Mouse (Mus musculus) CD4-positive naive resting alpha-beta T cell, adult 76 days (primary cell): Measurements from ENCODE around the gene Gm20918. TPM values are rescaled to one million over a fixed set of nuclear protein-coding genes. Genes with fewer than 3 reads are reported as not detected.

ENCODE experiments used
- total RNA-seq: library from RNA; stranded (reverse); gene quantifications from one replicate; pipeline ENCODE4 v1.2.4, GENCODE M21; 2023

Gene Gm20918
- total RNA-seq = not detected

GRCm38 (mm10) chrY:5043637-5044036 lies at the start of gene Gm20918:
Gene Gm20918, plus strand, starts transcription at chrY:5043937.

Other genes with a start within 250 kb of the Gm20918 start
- gene Gm21820, start 205.5 kb downstream of the Gm20918 start, total RNA-seq = not detected